Mouse (Mus musculus): Measurements from ENCODE around the gene Wnt9a. TPM values are rescaled to one million over a fixed set of nuclear protein-coding genes. Genes with fewer than 3 reads are reported as not detected.

The Wnt9a gene
- total and polyA plus RNA-seq, 2 experiments from 2014 or later, result 2.3 to 4.5 TPM

- H3K27ac ChIP-seq, result no peak overlapping the region
- DNase-seq (ENCODE audit: low spot score) (no peak), ATAC-seq (no peak)
- H3K9ac ChIP-seq (replicated peaks; ENCODE audit: low read length), result no peak overlapping the region
- no peak overlapping the region for H3K4me2 ChIP-seq (ENCODE audit: low read depth, low read length)
- no peak for TF ChIP-seq CTCF (IDR thresholded peaks at IDR 0.05; ENCODE audit: low read depth)
- peaks cover 19% of the 10 kb centered on the region for H3K4me1 ChIP-seq (ENCODE audit: insufficient read depth, low read length)
- H3K36me3 ChIP-seq (ENCODE audit: insufficient read depth, low read length), result no peaks in the 10 kb centered on the region
- 11% methylated on average over 12 of the region's 12 CpGs for WGBS
- no peak overlapping the region for H3K4me3 ChIP-seq (ENCODE audit: low read length)
- H3K27me3 ChIP-seq (ENCODE audit: insufficient read depth, low read length), result peaks cover 12% of the 10 kb centered on the region; the same call in 1 of the 2 replicates
- H3K9me3 ChIP-seq (ENCODE audit: low read length), result no peaks in the 10 kb centered on the region
Measured at GRCm38 (mm10) chr11:59309106-59309805, 2.5 kb downstream of the Wnt9a start.

DNA sequence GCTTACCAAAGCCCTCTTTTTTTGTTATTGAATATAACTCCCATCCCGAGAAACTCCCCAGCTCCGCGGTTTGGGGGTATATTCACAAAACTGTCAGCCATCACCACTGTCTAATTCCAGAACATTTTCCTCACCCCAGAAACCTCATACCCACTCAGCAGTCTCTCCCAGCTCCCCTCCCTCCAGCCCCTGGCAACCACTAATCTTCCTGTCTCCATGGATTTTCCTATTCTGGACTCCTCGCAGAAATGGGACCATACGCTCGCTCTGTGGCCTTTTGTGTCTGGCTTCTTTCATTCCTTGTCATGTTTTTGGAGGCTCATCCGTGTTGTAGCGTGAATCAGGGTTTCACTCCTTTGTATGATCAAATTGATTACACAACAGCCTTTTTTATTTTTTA lies 3.2 kb downstream of the Wnt9a start:
- no peak for ATAC-seq
- Histone ChIP-seq H3K27me3 (ENCODE audit: insufficient read depth, low read length) (peaks cover 12% of the 10 kb centered on the region; the same call in 1 of the 2 replicates), H3K4me3 (ENCODE audit: low read length) (no peak overlapping the region), H3K4me2 (ENCODE audit: low read depth, low read length) (no peak overlapping the region), H3K9me3 (ENCODE audit: low read length) (no peaks in the 10 kb centered on the region), H3K9ac (replicated peaks; ENCODE audit: low read length) (no peak overlapping the region), H3K27ac (no peak overlapping the region), H3K36me3 (ENCODE audit: insufficient read depth, low read length) (no peaks in the 10 kb centered on the region), H3K4me1 (ENCODE audit: insufficient read depth, low read length) (peaks cover 19% of the 10 kb centered on the region)
- 28% methylated on average over 8 of the region's 8 CpGs for WGBS
- peak; percentile 37 for DNase-seq (ENCODE audit: low spot score)
- TF ChIP-seq CTCF (IDR thresholded peaks at IDR 0.05; ENCODE audit: low read depth), result no peak

GRCm38 (mm10) chr11:59312060-59312459 lies 5.3 kb downstream of the Wnt9a start:
- peaks cover 15% of the 10 kb centered on the region for H3K4me1 ChIP-seq (ENCODE audit: insufficient read depth, low read length)
- H3K9me3 ChIP-seq (ENCODE audit: low read length), result no peaks in the 10 kb centered on the region
- ATAC-seq (no peak), DNase-seq (ENCODE audit: low spot score) (no peak)
- no peaks in the 10 kb centered on the region for H3K36me3 ChIP-seq (ENCODE audit: insufficient read depth, low read length)
- 50% methylated on average over 6 of the region's 6 CpGs for WGBS
- no peak for TF ChIP-seq CTCF (IDR thresholded peaks at IDR 0.05; ENCODE audit: low read depth)
- no peak overlapping the region for H3K4me2 ChIP-seq (ENCODE audit: low read depth, low read length)
- no peak overlapping the region for H3K4me3 ChIP-seq (ENCODE audit: low read length)
- no peak overlapping the region for H3K9ac ChIP-seq (replicated peaks; ENCODE audit: low read length)
- peaks cover 9% of the 10 kb centered on the region; the same call in 1 of the 2 replicates for H3K27me3 ChIP-seq (ENCODE audit: insufficient read depth, low read length)
- H3K27ac ChIP-seq, result no peak overlapping the region

DNA sequence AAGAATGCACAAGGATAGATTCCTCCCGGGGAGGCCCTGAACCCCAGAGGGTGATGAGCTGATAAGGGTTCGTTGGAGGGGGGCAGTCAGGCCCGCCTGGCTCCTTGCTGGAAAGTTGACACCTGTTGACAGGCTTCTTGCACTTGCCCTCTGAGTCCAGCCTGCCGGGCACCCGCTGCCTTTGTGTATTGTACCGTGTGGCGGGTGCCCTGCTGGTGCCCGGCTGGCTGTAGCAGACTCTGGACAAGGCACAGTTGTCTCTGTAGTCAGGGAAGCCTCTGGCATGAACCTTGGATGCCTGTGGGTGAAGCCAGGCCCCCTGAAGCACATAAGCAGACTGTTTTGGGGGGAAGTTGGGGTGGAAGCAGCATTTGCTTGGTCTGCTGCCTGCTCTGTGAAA lies 5.8 kb downstream of the Wnt9a start:
- H3K4me1 ChIP-seq (ENCODE audit: insufficient read depth, low read length), result peaks cover 15% of the 10 kb centered on the region
- 29% methylated on average over 8 of the region's 8 CpGs for WGBS
- no peak for TF ChIP-seq CTCF (IDR thresholded peaks at IDR 0.05; ENCODE audit: low read depth)

DNA sequence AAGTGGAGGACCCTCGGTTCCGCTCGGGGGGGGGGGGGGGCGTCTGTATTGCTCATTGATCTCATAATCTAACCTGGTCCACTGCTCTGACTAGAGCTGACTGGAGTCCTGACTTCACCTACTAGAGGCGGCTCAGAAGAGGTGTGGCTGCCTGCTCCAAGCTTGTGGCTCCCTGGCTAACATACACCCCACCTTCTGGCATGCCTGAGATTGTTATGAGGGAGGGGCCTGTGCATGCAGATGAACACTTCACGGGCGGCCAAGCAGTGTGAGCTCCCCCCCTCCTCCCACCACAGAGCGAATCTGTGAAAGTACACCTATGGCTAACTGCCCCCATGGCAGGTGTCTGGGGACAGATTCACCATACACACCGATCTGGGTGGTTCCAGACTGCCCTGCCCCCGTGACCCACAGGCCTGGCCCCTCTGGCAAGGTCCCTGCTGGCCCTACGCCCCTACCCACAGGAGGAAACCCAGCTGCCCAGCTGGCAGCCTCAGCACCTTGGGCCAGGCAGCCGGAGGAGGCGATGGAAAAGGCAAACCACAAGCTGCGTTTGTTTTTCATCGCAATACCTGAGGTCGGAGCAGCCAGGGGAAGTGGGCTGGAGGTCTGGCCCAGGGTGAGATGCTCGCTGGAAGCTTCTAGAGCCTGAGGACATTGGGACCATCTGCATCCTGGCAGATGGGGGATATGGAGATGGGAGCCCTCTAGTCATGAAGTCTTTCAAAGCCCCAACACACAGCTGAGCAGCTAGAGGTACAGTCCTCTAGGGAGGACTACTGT lies 6.5 kb downstream of the Wnt9a start:
- Histone ChIP-seq H3K9ac (replicated peaks; ENCODE audit: low read length) (no peak overlapping the region), H3K9me3 (ENCODE audit: low read length) (no peaks in the 10 kb centered on the region), H3K4me1 (ENCODE audit: insufficient read depth, low read length) (peaks cover 15% of the 10 kb centered on the region; the same call in 1 of the 2 replicates), H3K27me3 (ENCODE audit: insufficient read depth, low read length) (peaks cover 2% of the 10 kb centered on the region; the same call in 1 of the 2 replicates), H3K27ac (no peak overlapping the region), H3K4me3 (ENCODE audit: low read length) (no peak overlapping the region), H3K4me2 (ENCODE audit: low read depth, low read length) (0 out of 2 replicates have a peak overlapping the region, but pooled peaks have one; percentile 3), H3K36me3 (ENCODE audit: insufficient read depth, low read length) (no peaks in the 10 kb centered on the region)
- DNase-seq (ENCODE audit: low spot score), result no peak
- no peak for ATAC-seq
- WGBS, result 54% methylated on average over 17 of the region's 17 CpGs
- TF ChIP-seq CTCF (IDR thresholded peaks at IDR 0.05; ENCODE audit: low read depth), result no peak

More for the DNA sequence above, 5.8 kb downstream of the Wnt9a start:
- H3K27me3 ChIP-seq (ENCODE audit: insufficient read depth, low read length), result peaks cover 5% of the 10 kb centered on the region; the same call in 1 of the 2 replicates
- no peak overlapping the region for H3K4me2 ChIP-seq (ENCODE audit: low read depth, low read length)
- H3K9ac ChIP-seq (replicated peaks; ENCODE audit: low read length), result no peak overlapping the region
- H3K36me3 ChIP-seq (ENCODE audit: insufficient read depth, low read length), result no peaks in the 10 kb centered on the region
- DNase-seq (ENCODE audit: low spot score) (no peak), ATAC-seq (no peak)
- no peaks in the 10 kb centered on the region for H3K9me3 ChIP-seq (ENCODE audit: low read length)
- H3K4me3 ChIP-seq (ENCODE audit: low read length), result no peak overlapping the region
- H3K27ac ChIP-seq, result no peak overlapping the region

- TF ChIP-seq CTCF (IDR thresholded peaks at IDR 0.05; ENCODE audit: low read depth), result no peak
- H3K4me1 ChIP-seq (ENCODE audit: insufficient read depth, low read length), result peaks cover 15% of the 10 kb centered on the region; the same call in 1 of the 2 replicates
- no peak overlapping the region for H3K9ac ChIP-seq (replicated peaks; ENCODE audit: low read length)
- 30% methylated on average over 11 of the region's 11 CpGs for WGBS
- no peak for ATAC-seq
- 0 out of 2 replicates have a peak overlapping the region, but pooled peaks have one; percentile 3 for H3K4me2 ChIP-seq (ENCODE audit: low read depth, low read length)
- H3K9me3 ChIP-seq (ENCODE audit: low read length), result no peaks in the 10 kb centered on the region
- H3K36me3 ChIP-seq (ENCODE audit: insufficient read depth, low read length), result no peaks in the 10 kb centered on the region
- H3K27ac ChIP-seq, result no peak overlapping the region
- H3K27me3 ChIP-seq (ENCODE audit: insufficient read depth, low read length), result no peaks in the 10 kb centered on the region
- DNase-seq (ENCODE audit: low spot score), result peak; percentile 52
- no peak overlapping the region for H3K4me3 ChIP-seq (ENCODE audit: low read length)
Measured at GRCm38 (mm10) chr11:59313944-59314343, 7.2 kb downstream of the Wnt9a start.
